Mouse (Mus musculus) heart, adult 8-10 months (tissue): ENCODE data around the gene Ubl5. TPM values are rescaled to one million over a fixed set of nuclear protein-coding genes. Genes with fewer than 3 reads are reported as not detected.
A peak's percentile ranks its signal among the peaks of the same experiment; 100 is the strongest.
"Not testable (repeated sequence)": the region's sequence is repeated elsewhere in the genome, so short reads cannot be mapped to it uniquely, and the experiment has no call there.

Source experiments
- DNase-seq: peaks from one replicate; pipeline ENCODE4 v3.0.0; 2022; ENCODE audit warnings: low spot score
- total RNA-seq, 4 experiments: library from RNA; stranded (reverse); gene quantifications; 2 replicates each; pipeline ENCODE4 v1.2.4; 2022

Gene Ubl5
- 100 to 1,000 TPM; 229 to 288 (median 277) TPM for total RNA-seq

DNA sequence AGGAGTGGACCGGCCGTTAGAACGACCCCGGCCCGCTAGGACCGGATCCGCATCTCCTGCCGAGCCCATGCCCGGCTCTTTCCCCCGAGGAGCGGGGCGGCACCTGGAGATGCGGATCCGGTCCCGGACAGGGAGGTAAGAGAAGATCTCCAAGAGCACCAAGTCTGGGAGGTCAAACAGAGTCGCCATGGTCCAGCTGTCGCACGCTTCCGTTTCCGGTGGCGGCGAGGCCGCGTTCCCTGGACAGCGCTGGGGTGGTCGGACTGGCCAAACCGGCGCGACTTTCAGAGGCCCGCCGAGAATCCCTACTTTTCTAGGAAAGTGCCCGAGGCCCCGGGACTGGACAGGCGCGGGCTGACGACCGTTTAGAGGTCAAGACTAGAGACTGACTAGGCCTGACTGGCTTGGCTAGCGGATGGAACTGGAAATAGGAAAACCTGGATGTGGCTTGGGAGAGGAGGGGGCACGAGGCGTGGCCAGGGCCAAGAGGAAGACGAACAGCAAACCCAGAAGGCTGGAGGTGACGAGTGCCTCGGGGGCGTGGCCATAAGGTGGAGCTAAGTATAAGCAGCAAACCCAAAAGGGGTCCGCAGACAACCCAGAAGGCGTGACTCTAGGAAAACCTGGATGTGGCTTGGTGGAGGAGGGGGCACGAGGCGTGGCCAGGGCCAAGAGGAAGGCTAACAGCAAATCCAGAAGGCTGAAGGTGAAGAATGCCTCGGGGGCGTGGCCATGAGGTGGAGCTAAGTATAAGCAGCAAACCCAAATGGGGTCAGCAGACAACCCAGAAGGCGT lies at the start of gene Ubl5:
Ubl5 (plus strand) TSS at position 778 of the 795 bp plus-strand sequence.
- peak; percentile 40 for DNase-seq

DNA sequence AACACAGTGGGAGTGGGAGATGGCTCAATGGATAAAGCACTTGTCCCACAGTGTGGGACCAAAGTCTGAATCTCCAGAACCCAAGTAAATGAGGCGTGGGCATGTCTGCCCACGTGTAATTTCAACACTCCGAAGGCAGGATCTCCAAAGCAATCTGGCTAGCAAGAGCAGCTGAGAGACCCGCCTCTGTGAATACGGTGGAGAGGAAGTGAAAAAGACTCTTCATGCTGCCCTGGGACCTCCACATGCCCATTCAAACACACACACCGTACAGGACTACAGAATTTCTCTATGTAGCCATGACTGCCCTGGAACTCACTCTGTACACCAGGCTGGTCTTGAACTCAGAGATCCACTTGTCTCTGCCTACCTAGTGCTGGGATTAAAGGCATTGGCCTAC lies 41.4 kb upstream of the Ubl5 start:
- no peak for DNase-seq

DNA sequence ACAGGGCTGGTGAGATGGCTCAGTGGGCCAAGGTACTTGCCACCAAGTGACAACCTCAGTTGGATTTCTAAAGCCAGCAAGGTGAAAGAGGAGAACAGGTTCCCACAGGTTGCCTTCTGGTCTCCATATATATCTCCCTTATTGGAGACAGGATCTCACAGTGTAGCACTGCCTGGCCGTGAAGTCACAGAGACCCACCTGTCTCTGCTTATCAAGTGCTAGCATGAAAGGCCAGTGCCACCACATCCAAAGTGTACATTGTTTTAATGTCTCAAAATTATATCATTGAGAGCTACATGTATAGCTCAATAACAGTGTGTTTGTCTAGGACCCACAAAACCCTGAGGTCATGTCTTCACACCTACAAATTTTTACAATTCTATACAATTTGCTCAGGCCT lies 36.4 kb upstream of the Ubl5 start:
- DNase-seq: no peak

- DNase-seq: peak; percentile 80
Observed at GRCm38 (mm10) chr9:20607100-20607974, 35.3 kb upstream of the Ubl5 start.

DNA sequence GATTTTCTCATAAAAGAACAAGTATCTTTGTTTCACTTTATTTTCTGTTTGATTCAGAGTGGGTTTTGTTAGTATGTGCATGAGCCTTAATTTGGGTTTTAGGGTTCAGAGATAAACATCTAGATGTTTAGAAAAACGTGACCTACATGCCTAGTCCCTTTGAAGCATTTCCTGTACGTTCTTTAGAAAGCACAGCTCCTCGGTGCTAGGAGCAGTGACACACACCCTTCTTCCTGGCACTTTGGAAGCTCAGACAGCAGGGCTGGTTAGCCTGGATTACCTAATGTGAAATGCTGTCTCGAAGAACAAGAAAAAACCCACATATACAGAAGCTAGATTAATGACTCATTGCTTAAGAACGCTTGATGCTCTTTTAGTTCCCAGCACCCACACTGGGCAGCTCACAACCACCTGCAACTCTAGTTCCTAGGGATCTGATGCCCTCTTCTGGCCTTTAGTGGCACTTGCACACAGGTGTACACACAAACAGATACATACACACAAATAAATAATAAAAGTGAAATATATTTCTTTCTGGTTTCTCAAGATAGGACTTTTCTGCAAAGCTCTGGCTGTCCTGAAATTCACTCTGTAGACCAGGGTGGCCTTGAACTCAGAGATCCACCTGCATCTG lies 32.7 kb upstream of the Ubl5 start:
- no peak for DNase-seq

DNA sequence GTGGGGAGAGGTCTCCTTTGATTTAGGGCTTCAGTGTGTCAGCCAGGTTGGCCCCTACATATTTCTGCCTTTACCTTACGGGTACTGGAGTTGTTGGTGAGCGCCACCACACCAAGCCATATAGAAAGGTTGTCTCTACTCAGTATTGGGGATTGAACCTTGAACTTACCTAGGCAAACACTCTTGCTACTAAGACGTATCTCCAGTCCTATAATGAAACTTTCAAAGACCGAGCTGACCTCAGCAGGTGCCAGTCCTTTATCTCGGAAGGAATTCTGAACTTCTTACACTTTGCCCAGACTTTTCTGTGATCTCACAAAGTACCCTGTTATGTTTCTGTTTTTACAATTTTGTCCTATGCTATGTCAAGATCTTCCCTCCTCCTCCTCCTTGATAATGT lies 30.7 kb upstream of the Ubl5 start:
- DNase-seq: no peak

DNA sequence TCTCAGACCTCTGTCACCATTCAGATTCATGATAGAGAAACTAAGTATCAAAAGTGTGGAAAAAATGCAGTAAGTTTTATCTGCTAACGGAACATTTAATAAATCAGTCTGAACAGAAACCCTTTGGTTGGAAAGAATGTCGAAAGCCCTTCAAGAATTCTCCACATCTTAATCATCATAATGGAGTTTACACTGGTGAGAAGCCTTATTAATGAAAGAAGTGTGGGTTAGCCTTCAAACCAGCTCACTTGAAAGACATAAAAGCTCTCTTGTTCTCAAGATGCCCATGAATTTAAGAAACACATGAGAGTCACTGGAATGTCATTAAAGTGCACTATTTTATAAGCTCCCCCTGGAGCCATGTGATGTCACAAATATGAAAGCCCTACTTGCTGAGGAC lies 26.0 kb upstream of the Ubl5 start:
- DNase-seq: no peak

GRCm38 (mm10) chr9:20631332-20631731 lies 11.3 kb upstream of the Ubl5 start:
- no peak for DNase-seq

GRCm38 (mm10) chr9:20635676-20636075 lies 7.0 kb upstream of the Ubl5 start:
- DNase-seq: not testable (repeated sequence)

GRCm38 (mm10) chr9:20636256-20636655 lies 6.4 kb upstream of the Ubl5 start:
- no peak for DNase-seq

- no peak for DNase-seq
Observed at GRCm38 (mm10) chr9:20636790-20637189, 5.9 kb upstream of the Ubl5 start.

- no peak for DNase-seq
Observed at GRCm38 (mm10) chr9:20638552-20638951, 4.1 kb upstream of the Ubl5 start.

- no peak for DNase-seq
Observed at GRCm38 (mm10) chr9:20639486-20639885, 3.2 kb upstream of the Ubl5 start.

DNA sequence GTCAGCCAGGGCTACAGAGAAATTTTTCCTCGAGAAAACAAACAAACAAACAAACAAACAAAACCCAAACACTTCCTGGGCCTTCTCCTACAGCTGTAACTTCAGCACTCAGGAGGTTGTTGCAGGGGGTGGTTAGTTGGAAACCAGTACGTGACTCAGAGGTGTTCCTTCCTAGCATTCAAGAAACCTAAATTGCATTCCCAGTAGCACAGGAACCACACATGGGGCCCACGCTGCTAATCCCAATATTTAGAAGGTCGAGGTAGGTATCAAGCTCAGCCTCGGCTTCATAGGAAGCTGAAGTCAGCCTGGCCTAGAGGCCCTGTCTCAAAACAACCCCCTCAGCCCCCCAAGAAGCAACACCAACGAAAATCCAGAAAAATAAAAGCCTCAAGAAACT lies 1.2 kb upstream of the Ubl5 start:
- DNase-seq: no peak

DNA sequence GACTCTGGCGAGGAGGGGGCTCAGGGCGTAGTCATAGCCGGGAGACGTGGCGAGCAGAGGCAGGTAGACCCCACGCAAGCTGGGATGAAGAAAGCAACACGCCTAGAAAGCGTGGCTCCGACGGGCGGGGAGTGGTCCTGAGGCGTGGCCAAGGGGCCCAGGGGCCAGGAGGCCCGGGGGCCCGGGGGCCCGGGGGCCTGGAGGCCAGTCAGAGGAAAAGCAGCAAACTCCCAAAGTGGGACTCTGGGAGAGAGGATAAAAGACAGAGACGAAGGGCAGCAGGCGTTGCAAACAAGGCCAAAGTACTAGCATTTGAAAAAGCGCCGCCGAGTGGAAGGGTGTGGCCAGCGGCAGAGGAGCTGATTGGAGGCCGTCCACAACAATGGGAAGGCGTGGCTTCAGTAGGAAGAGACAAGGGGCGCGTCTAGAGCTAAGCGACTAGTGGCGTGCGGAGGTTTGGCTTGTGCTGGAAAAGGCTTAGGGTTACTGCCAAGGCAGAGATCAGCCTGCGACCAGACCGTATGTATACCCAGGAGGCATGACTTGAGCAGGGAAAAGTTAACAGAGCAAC lies 303 bp downstream of the Ubl5 start:
- peak; percentile 87 for DNase-seq

DNA sequence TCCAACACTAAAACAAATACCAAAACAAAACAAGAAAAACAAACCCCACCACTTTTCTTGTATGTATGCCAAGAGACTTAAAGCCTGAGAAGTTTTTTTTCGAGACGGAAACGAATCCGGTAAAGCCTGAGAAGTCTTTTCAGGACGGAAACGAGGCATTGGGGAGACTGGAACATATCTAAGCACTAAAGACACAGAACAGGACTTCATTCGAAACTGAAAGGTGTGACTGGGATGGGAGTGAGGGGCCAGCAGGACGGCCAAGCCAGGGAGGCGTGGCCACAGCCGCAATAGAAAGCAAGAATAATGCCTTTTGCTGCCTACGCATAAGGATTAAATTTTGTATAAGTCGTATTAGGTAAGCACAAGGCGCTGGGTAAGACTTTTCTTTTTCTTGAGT lies 1.1 kb downstream of the Ubl5 start:
- DNase-seq: no peak

DNA sequence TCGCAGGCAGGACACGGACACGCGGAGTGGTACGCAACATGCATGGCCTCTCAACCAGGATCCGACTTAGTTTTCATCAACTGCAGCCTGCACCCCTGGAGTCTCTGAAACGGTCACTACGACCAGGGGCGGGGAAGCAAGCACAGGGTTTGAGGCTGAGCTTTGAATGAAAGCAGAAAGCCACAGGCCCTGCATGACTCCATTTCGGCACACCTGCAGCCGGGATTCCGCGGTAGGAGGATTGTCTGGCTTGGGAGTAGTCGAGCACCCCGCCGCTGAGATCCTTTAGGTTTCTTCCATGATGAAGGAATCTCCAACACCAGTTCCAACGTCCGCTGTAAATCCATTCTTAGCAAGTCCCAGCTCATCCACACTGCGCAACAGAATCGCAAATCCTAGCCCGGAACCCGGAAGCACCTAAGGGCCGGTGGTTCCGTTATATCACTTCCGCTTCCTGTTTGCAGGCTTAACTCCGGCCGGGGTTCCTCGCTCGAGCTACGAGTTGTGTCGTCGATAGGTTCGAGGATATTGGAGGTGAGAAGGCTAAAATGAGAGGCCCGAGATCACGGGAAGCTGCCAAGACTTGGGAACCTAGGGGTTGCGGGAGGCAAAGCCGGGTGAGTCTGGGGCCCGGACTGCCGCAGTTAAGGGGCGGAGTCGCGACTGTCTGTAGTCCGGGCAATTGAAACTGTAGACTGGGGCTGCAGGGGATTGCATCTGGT lies 1.8 kb downstream of the Ubl5 start, which contains the start of gene Fbxl12:
Fbxl12 (minus strand) TSS at position 408 of the 722 bp plus-strand sequence.
- DNase-seq: peak; percentile 86

DNA sequence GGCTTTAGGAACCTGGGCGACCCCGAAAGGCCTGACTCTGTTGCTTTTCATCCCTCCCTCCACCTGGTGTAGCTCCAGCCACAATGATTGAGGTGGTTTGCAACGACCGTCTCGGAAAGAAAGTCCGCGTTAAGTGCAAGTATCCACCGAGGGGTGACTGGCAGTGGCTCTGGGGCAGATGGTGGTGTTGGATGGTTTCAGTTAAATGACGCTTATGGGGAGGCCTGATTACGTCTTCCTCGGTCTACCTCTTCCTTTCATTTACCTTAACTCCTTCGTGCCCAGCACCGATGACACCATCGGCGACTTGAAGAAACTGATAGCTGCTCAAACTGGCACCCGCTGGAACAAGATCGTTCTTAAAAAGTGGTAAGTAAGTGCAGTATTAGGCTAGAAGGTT lies 2.4 kb downstream of the Ubl5 start:
- no peak for DNase-seq

- peak; percentile 99 for DNase-seq
Observed at GRCm38 (mm10) chr9:20651602-20652259, 9.1 kb downstream of the Ubl5 start, which contains the start of gene Pin1. Pin1 (plus strand) TSS chr9:20652095.

GRCm38 (mm10) chr9:20652260-20652658 lies 9.6 kb downstream of the Ubl5 start:
- no peak for DNase-seq

DNA sequence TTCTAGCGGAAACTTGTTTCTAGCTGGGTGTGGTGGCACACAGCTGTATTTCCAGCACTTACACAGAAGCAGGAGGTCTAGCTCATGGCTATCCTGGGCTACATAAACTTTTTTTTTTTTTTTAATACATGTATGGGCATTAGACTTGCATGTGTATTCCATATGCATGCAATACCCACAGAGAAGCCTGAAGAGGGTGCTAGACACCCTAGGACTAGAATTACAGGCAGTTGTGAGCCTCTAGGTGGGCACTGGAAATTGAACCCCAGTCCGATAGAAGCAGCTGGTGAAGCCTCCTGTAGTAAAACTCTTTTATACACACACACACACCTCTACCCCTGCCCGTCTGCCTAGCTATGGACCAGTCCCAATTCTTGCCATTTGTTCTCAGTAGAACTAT lies 11.2 kb downstream of the Ubl5 start:
- no peak for DNase-seq
